Mouse (Mus musculus) hindbrain, embryonic 10.5 days (tissue): Measurements from ENCODE around the gene Sap30l. TPM values are rescaled to one million over a fixed set of nuclear protein-coding genes. Genes with fewer than 3 reads are reported as not detected.

ENCODE experiments used
- polyA plus RNA-seq: library from polyadenylated mRNA; unstranded; fragments of >200 nt; fragmentation: Nextera tagmentation; extraction: Ambion mirVana; gene quantifications from 2 replicates; pipeline ENCODE4 v1.2.1, GENCODE M21; 2016

Gene Sap30l
- polyA plus RNA-seq, 1 experiment from 2014 or later: 12.7 TPM

Other genes with a start within 250 kb of the Sap30l start
- gene Galnt10, start 156.2 kb upstream of the Sap30l start, polyA plus RNA-seq: 21.2 and 22.7 TPM in 2 replicates
- gene Hand1, start 31.2 kb downstream of the Sap30l start, polyA plus RNA-seq: 0.17 and 0.50 TPM in 2 replicates
- gene Larp1, start 207.4 kb downstream of the Sap30l start, polyA plus RNA-seq: 14.0 and 15.6 TPM in 2 replicates